Mouse (Mus musculus): ENCODE measurements around the gene Nacc2.
A peak's percentile ranks its signal among the peaks of the same experiment; 100 is the strongest.

Nacc2 gene

DNA sequence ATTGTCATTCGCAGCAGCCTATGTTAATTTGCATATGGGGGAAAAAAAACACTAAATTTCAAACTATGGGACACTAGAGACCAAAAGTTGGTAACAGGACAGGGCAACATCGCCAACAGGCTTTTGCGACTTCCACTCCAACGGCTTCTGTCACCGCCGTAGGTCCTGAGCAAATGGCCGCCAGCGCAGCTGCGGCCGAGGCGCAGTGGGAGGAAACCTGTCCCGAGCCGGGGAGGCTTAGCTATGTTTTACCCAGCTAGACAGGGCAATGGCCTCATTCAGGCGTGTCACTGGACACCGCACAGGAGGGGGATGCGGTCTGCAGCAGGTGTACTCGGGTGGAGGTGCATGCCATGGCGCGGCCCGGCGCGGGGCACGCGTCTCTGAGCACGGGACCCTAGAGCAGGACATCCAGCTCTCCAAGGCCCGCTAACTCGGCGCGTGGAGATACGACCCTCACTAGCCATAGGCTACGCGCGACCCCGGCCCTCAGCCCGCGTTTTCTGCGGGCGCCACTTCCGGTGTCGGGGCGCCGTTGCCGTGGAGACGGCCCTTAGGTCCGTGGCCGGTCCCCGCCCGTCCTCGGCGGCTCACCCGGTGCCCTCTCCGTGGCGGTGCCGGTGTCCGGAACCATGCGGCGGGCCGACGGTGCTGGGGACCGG, 16.7 kb upstream of the Nacc2 start:
- no peak for DNase-seq (ENCODE audit: extremely low read depth, insufficient read length, low spot score)

DNA sequence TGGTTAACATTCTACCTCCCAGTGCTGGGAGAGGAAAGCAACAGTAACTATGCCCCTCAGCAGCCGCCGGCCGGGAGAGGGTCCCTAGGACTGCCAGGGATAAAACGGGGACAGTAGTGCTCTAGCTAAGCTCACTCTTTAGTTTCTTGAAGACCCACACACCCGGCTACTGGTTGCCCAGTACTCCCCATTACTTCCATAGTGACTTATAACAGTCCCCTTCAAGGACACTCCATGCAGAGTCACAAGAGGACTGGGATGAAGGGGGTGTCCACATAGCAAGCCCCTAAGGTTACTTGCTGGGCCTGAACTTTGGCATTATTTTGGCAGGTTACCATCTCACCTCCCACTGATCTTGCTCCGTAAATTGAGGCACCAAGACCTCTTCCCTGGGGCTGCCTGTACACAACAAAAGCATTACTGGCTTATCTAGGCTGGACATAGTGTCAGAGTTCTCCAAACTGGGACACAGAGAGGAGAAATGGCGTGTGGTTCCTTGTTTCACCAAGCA, 16.1 kb upstream of the Nacc2 start:
- DNase-seq (ENCODE audit: extremely low read depth, insufficient read length, low spot score) = no peak

DNA sequence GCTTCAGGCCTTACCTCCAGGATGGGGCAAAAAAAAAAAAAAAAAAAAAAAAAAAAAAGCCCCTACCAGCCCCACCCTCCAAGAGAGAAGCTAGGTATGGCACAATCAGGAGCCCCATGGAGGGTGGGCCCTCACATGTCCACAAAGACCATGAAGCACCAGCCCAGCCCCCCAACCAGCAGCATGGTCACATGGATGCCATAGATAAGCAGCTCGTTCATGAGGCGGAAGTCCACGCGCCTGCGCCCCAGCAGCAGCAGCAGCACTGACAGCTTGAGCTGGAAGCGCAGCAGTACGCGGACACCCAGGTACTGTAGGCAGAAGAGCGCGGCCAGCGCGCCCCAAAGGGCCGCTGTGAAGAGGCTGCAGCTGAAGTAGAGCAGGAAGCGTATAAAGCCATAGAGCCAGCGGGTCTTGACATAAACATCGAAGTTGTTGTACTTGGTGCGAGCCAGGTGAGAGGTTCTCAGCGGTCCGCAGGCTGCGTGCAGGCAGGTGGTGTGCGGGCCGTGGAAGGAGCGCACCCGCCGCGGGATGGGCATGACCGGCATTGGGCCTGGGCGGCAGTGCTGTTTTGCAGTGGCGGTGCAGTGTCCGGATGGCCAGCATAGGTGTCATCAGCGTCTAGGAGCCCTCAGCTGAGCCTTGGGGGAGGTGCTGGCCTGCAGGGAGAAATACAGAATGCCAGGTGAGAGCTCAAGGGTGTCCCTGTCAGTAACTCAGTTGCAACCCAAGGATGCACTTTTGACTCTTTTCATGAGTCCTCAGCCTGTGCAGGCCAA, 15.4 kb upstream of the Nacc2 start:
- no peak for DNase-seq (ENCODE audit: extremely low read depth, insufficient read length, low spot score)

DNA sequence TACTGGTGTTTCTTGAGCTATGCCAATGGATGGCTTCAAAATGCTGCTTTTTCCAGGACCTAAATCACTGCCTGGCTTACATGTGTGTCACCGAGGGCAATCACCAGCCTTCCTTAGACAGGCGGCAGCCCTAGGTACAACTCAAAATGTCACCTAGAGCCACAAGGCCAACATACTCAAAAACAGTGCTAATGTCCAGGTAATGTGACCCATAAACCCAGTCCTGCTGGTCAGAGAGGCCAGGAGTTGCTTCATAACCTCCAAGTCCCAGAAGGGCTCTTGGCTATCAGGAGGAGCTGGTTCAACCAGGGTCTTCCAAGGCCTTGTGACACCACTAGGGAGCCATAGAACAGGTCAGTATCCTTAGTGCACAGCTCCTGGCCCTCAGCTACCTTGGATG, 11.6 kb upstream of the Nacc2 start:
- DNase-seq (ENCODE audit: extremely low read depth, insufficient read length, low spot score) = no peak

DNA sequence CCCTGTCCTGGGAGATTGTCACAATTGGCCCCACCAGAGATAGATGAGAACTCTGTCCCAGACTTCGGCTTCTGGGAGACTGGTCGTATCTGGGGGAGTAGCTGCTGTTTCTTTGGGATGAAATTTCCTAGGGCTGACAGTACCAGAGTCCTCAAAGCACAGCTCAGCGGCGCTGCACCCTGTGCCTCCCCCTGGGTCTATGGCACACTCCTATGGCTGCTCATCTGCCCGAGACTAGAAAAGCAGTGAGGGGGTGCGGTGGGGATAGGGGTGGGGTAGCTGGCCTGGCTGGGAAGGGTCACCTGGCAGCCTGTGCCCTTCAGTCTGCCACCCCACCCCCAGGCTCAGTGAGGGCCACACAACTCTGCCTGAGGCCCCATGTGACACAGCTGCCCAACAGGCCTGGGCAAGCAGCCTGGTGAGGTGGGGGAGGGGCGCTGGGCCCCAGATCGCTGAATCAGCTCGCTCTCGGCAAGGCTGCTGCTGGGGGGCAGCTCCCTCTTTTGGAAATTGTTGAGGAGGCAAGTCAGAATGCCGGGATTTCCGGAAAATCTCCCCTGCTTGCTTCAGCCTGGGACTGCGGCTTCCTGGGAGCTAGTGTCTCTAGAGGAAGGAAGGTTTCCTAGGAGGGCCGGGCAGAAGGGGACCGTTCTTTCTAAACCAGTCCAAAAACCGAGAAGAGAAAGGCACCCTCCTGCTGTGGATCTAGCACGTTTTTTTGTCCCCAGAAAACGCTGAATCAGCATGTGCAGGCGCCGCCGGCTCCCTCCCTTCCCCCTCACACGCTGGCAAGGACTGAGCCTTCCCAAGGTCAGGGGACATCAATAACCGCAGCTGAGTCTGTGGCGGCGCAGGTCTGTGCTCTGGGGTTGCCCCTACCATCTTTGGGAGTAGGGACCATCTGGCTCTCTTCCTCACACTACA, 9.9 kb upstream of the Nacc2 start:
- DNase-seq (ENCODE audit: extremely low read depth, insufficient read length, low spot score) = peak; percentile 89

DNA sequence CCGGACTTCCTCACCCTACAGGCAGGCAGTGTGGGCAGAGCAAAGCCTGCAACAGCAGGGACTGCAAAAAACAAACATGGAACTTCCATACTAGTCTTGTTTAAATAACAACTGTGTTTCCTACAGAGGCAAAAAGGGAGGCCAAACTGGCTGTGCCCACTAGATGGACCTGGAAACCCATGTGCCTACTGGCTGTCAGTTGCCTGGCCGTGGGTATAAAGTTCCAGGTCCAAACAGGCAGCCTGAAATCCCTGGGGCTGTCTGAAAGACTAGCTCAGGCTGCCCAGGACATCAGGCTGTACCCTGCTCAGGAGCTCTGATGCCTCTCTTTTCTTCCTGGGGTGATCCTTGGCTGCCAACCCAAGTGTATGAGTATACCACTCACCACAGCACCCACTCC, 8.3 kb upstream of the Nacc2 start:
- DNase-seq (ENCODE audit: extremely low read depth, insufficient read length, low spot score) = no peak

- no peak for DNase-seq (ENCODE audit: extremely low read depth, insufficient read length, low spot score)
These were observed 6.9 kb upstream of the Nacc2 start for GRCm38 (mm10) chr2:26129962-26130361.

- no peak for DNase-seq (ENCODE audit: extremely low read depth, insufficient read length, low spot score)
These were observed 6.3 kb upstream of the Nacc2 start for GRCm38 (mm10) chr2:26129346-26129745.

- peak; percentile 69 for DNase-seq (ENCODE audit: extremely low read depth, insufficient read length, low spot score)
These were observed 595 bp downstream of the Nacc2 start for GRCm38 (mm10) chr2:26122171-26123078.

DNA sequence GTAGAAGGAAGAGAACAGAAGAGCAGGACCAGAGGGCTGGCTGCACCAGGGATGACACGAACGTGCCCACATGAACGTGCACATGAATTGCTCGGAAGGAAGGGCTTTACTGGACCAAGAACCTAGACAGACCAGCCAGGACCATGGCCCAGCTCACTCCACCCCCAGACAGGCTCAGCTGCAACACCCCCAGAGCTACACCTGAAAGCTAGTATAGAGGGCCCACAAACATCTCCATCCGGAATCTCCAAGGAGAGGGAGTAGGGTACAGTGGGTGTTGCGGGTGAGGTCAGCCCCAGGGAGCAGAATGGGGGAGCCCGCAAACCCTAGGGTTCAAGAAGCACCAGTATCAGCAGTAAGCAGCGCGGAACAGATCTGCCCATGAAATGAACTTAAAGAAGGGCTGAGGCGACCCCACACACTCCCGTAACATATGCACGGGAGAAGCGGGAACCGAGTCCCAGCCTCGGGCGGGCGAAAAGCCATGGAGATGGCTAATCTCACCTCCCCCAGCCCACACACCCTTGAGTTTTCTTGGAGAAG, 1.4 kb downstream of the Nacc2 start:
- no peak for DNase-seq (ENCODE audit: extremely low read depth, insufficient read length, low spot score)

DNA sequence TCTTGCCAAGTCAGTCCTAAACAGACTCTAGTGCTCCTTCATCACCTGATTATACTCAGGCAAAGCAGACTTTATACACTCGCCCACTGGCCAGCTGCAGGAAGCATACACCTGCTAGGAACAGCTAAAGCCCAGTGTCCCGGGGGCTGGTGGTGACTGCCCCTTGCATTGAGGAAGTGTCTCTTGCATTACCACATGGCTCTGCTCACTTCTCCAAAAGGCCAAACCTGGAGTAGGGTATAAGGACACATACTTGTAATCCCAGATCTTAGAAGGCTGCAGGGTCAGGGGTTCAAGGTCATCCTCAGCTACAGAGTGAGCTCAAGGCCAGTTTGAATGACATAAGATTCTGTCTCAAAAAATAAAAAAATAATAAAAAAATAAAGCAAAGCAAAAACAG, 3.4 kb downstream of the Nacc2 start:
- DNase-seq (ENCODE audit: extremely low read depth, insufficient read length, low spot score) = no peak

DNA sequence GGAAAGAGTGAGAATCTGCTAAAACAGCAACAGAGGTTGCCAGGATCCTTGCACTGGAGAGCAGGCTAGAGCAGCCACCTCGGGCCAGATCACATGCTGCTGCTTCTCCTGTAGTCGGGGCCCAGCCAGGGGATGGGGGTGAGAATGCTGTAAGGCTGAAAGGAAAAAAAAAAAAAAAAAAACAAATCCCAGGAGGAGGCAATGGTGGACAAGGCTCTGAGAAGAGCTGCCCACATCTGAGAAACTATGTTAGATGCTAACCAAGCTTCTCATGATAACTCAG, 3.8 kb downstream of the Nacc2 start:
- DNase-seq (ENCODE audit: extremely low read depth, insufficient read length, low spot score) = peak; percentile 31

- DNase-seq (ENCODE audit: extremely low read depth, insufficient read length, low spot score) = peak; percentile 89
These were observed 4.3 kb downstream of the Nacc2 start for GRCm38 (mm10) chr2:26118584-26119309.

DNA sequence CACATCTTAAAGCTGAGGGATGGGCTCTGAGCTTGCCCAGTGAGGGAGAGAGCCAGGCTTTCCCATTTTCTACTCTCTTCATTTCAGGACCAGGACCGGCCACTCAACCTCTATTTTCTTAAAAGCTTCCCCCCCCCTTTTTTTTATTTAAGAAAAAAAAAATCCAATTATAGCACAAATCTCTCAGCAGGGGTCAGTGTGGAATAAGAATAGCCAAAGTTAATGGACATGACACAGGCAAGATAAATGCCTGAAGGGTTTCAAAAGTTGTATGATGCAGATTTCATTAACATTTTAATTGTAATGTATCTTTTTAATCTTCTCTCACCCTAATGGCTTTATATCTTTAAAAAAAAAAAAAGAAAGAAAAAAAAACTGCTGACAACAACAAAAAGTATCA, 5.4 kb downstream of the Nacc2 start:
- no peak for DNase-seq (ENCODE audit: extremely low read depth, insufficient read length, low spot score)

DNA sequence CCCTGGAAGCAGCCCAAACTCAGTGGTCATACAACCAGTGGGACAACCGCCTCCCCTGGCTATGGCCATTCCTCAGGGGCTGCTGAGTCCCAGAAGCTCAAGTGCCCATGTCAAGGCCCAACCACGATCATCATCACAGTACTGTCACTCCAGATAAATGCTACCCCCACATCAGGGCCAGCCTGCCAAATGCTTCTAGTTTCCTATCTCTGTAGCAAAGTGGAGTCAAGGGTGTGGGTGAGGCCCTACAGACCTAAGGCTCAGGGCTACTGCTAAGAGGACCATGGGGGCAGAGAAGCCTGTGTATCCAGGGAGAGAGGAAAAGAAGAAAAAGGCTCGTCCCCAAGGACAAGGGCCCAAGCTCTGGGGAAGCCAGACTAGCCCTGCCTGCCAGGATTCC, 6.5 kb downstream of the Nacc2 start:
- no peak for DNase-seq (ENCODE audit: extremely low read depth, insufficient read length, low spot score)

- DNase-seq (ENCODE audit: extremely low read depth, insufficient read length, low spot score) = no peak
These were observed 7.8 kb downstream of the Nacc2 start for GRCm38 (mm10) chr2:26115215-26115614.

- DNase-seq (ENCODE audit: extremely low read depth, insufficient read length, low spot score) = no peak
These were observed 14.8 kb downstream of the Nacc2 start for GRCm38 (mm10) chr2:26108237-26108636.

DNA sequence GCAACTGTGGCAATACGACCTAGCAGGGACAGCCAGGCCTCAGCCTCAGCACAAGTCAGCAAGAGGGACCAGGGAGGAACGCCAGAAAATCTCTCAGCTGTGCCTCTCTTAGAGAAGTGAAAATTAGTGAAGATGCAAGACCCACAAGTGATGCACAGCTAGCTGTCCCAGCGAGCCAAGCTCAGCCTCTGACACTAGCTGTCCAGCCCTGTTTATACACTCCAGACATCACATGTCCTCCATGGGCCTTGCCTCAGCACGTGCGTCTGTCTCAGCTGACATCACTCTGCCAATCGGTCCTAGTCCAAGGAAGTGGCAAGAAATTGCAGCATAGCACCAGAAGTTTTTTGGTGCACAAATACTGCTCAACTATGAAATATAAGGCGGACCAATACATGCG, 16.0 kb downstream of the Nacc2 start:
- DNase-seq (ENCODE audit: extremely low read depth, insufficient read length, low spot score) = no peak

DNA sequence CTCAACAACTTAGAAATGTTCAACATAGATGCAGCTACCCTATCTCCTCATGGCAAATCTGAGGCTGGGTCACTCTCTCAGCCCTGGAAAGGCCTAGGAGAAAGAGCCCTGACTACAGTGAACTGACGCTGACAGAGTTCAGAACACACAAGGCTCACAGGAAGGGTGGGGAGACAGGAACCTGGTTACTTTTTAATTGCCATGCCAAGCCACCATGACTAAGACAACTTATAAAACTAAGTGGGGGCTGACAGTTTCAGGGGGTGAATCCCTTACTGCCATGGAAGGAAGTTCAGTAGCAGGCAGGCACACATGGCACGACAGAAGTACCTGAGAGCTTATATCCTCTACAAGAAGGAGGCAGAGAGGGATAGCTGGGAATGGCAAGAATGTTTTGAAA, 16.8 kb downstream of the Nacc2 start:
- no peak for DNase-seq (ENCODE audit: extremely low read depth, insufficient read length, low spot score)
